Mouse (Mus musculus): ENCODE measurements around the gene Cryga. TPM values are rescaled to one million over a fixed set of nuclear protein-coding genes. Genes with fewer than 3 reads are reported as not detected.
A peak's percentile ranks its signal among the peaks of the same experiment; 100 is the strongest.

The Cryga gene
- polyA plus RNA-seq, 1 experiment from 2014 or later: not detected

DNA sequence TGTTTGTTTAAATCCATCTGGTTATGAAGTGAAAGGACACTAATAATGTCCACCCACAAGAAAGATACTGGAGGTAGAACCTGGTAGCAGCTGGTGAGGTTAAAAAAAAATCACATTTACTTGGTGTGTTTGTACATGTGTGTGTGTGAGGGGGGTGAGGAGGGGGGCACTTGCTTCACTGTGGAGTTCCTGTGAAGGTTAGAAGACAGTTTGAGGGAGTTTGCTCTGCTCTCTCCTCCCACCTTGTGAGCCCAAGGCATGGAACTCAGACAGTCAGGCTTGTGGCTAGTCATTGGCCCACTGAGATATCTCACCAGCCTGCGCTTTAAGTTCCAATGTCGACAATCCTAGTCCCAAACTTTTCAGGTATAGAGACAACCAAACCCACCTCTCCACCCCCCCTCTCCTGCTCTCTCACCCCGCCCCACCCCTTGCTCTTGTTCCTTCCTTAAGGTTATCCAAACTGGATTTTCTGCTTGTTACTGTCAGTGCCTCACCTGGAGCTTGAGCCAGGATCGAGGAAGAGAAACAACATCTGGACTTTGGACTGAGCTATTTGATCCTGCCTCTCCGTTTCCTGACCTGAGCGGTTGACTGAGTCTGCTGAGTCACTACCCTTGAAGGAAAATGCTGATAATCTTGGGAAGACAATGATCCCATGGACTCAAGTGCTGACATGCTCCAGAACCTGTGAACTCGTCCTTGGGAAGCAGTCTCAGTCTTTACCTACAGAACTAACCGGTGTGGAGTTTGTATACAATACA is 15.2 kb upstream of the Cryga start:
- no peaks in the 10 kb centered on the region for H3K9me3 ChIP-seq
- no peak overlapping the region for H3K4me3 ChIP-seq
- H3K4me1 ChIP-seq: no peaks in the 10 kb centered on the region
- H3K27me3 ChIP-seq: no peaks in the 10 kb centered on the region
- H3K27ac ChIP-seq: no peak overlapping the region
- no peak overlapping the region for H3K9ac ChIP-seq
- H3K36me3 ChIP-seq: no peaks in the 10 kb centered on the region
- H3K4me2 ChIP-seq: no peak overlapping the region
- WGBS: 61% methylated on average over 8 of the region's 8 CpGs
- no peak for ATAC-seq (ENCODE audit: borderline replicate concordance, extremely low read depth, low FRiP score, low TSS enrichment)

- no peak; the same call in 1 of the 2 replicates for ATAC-seq (ENCODE audit: borderline replicate concordance, extremely low read depth, low FRiP score, low TSS enrichment)
- H3K4me1 ChIP-seq: no peaks in the 10 kb centered on the region
- no peak overlapping the region for H3K27ac ChIP-seq
- 86% methylated on average over 5 of the region's 5 CpGs for WGBS
- H3K27me3 ChIP-seq: no peaks in the 10 kb centered on the region
- no peak overlapping the region for H3K9ac ChIP-seq
- H3K4me3 ChIP-seq: no peak overlapping the region
- H3K36me3 ChIP-seq: no peaks in the 10 kb centered on the region
- no peaks in the 10 kb centered on the region for H3K9me3 ChIP-seq
- H3K4me2 ChIP-seq: no peak overlapping the region
Measured at GRCm38 (mm10) chr1:65113536-65114172, 10.5 kb upstream of the Cryga start.

DNA sequence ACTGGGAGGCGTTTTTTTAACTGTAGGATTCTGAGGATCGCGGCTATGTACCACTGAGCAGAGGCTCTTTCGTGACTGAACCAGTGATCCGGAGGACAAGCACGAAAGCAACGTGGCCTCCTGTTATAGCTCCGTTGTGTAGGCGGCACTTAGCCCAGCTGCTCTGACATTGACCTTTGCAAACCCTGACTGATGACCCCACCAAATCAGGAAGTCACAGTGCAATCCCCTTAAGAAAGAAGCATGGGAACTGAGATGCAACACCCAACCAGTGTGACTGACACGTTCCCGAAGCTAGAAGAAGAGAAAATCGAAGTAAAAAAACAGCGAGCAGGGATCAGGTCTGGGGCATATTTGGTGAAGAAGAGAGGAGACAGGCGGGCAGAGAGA is 9.6 kb upstream of the Cryga start:
- ATAC-seq (ENCODE audit: borderline replicate concordance, extremely low read depth, low FRiP score, low TSS enrichment): no peak
- Histone ChIP-seq H3K9me3 (no peaks in the 10 kb centered on the region), H3K4me1 (no peaks in the 10 kb centered on the region), H3K4me2 (peak overlapping the region; percentile 28), H3K27ac (no peak overlapping the region), H3K4me3 (0 out of 2 replicates have a peak overlapping the region, but pooled peaks have one; percentile 0), H3K27me3 (no peaks in the 10 kb centered on the region), H3K9ac (no peak overlapping the region), H3K36me3 (no peaks in the 10 kb centered on the region)
- WGBS: 54% methylated on average over 14 of the region's 14 CpGs

DNA sequence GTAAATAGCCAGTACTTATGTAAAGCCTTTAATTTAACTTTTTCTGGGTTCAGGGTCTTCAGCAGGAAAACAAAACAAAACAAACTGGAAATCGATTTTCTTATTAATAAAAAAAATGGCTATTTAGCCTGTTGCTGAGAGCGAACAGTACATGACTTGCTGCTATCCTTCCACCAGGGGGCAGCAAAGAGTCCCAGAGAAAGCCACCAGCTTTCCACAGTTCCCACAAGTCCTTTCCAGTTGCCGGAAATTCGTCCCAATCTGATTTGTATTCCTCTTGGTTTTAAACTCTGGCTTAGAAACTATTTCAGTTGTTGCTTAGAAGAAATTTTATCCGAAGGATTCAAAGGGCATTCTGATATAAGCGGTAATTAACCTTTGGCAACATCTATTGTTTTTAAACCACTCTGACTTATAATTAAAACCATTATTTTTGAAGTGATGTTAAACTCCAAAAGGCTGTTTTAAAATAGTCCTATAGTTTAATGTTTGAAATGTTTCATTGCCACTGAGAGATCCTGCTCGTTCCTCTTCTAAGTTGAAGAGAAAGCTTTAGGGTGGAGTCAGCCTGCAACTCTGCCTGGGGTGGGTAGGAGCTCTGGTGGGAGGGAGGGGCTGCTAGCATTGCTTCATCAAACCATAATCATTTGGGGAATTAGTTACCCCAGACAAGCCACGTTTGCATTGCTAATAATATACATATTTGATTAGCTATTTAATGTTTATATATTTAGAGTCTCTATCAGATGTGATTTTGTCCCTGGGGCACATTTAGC is 9.0 kb upstream of the Cryga start:
- H3K9me3 ChIP-seq: no peaks in the 10 kb centered on the region
- H3K9ac ChIP-seq: no peak overlapping the region
- H3K4me3 ChIP-seq: 0 out of 2 replicates have a peak overlapping the region, but pooled peaks have one; percentile 0
- H3K36me3 ChIP-seq: no peaks in the 10 kb centered on the region
- peak overlapping the region; percentile 28 for H3K4me2 ChIP-seq
- 9% methylated on average over 8 of the region's 8 CpGs for WGBS
- no peak overlapping the region for H3K27ac ChIP-seq
- ATAC-seq (ENCODE audit: borderline replicate concordance, extremely low read depth, low FRiP score, low TSS enrichment): peak; percentile 69; the same call in 1 of the 2 replicates
- H3K4me1 ChIP-seq: no peaks in the 10 kb centered on the region
- no peaks in the 10 kb centered on the region for H3K27me3 ChIP-seq

DNA sequence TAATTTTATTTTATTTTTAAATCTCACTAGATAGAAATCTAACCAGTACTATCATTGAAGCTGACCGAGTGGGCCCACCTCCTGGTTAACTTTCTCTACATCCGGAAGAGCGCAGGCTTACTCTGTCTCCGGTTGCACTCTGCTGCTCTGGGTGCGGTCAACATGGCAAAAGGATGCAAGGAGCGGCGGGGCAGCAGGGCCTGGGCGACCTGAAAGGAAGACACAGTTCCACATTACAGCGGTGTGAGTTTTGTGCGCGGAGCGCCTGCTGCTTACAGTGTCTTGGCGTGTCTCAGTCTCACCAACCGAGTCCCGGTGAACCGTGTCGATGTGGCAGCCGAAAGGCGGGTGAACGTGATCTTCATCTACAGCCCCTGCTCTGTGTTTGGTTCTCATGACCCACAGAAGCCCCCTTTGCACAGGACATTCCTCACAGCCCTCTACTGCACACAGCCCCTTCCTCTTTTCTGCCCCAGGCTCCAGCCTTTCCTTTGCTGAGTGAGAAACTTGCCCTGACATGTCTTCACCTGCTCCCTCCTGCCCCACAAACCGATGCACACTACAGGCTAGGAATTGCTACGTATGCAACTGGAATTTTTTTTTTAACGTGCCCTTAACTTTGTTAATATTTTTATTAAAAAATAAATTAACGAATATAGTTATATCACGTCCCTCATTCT is 6.7 kb upstream of the Cryga start:
- no peaks in the 10 kb centered on the region for H3K4me1 ChIP-seq
- 74% methylated on average over 25 of the region's 25 CpGs for WGBS

GRCm38 (mm10) chr1:65109196-65109595 is 6.0 kb upstream of the Cryga start:
- Histone ChIP-seq H3K4me3 (no peak overlapping the region), H3K9me3 (no peaks in the 10 kb centered on the region), H3K27ac (no peak overlapping the region), H3K4me2 (no peak overlapping the region), H3K36me3 (no peaks in the 10 kb centered on the region), H3K9ac (no peak overlapping the region), H3K27me3 (no peaks in the 10 kb centered on the region), H3K4me1 (no peaks in the 10 kb centered on the region)
- ATAC-seq (ENCODE audit: borderline replicate concordance, extremely low read depth, low FRiP score, low TSS enrichment): no peak
- 82% methylated on average over 8 of the region's 8 CpGs for WGBS

More for the DNA sequence above, 6.7 kb upstream of the Cryga start:
- Histone ChIP-seq H3K9ac (no peak overlapping the region), H3K27me3 (no peaks in the 10 kb centered on the region), H3K9me3 (no peaks in the 10 kb centered on the region), H3K27ac (no peak overlapping the region), H3K4me2 (no peak overlapping the region), H3K4me3 (no peak overlapping the region), H3K36me3 (no peaks in the 10 kb centered on the region)
- no peak for ATAC-seq (ENCODE audit: borderline replicate concordance, extremely low read depth, low FRiP score, low TSS enrichment)

DNA sequence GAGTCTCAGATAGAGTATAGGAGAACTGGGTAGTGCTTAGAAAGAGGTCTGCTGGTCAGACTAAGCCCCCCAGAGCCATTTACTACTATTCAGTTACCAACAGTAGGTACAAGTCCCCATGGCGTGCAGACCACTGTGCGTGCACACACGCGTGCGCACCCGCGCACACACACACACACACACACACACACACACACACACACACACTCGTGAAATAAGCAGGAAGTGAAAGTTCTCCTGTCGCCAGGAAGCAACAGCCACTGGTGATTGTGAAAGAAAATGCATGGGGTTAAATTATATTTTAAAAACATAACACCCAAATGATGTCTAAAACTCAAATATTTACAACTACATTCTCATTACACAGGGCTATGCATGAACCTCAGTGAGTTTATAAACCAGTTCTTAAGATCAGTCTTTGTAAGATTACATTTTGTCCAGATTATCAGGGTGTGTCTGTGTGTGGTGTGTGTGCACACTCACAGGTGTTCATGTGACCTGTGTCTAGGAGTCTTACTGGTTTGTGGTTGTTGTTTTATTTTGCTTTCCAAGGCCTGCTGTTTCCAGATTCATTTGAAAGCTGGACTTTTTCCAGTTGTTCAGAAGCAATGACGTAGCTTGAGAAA is 4.6 kb upstream of the Cryga start:
- no peaks in the 10 kb centered on the region for H3K9me3 ChIP-seq
- no peak for ATAC-seq (ENCODE audit: borderline replicate concordance, extremely low read depth, low FRiP score, low TSS enrichment)
- no peaks in the 10 kb centered on the region for H3K4me1 ChIP-seq
- no peak overlapping the region for H3K4me3 ChIP-seq
- 78% methylated on average over 10 of the region's 10 CpGs for WGBS
- H3K27me3 ChIP-seq: no peaks in the 10 kb centered on the region
- no peak overlapping the region for H3K4me2 ChIP-seq
- no peaks in the 10 kb centered on the region for H3K36me3 ChIP-seq
- H3K9ac ChIP-seq: no peak overlapping the region
- no peak overlapping the region for H3K27ac ChIP-seq

- H3K4me2 ChIP-seq: no peak overlapping the region
- H3K9ac ChIP-seq: no peak overlapping the region
- 71% methylated on average over 3 of the region's 3 CpGs for WGBS
- H3K4me1 ChIP-seq: no peaks in the 10 kb centered on the region
- H3K9me3 ChIP-seq: no peaks in the 10 kb centered on the region
- no peaks in the 10 kb centered on the region for H3K27me3 ChIP-seq
- H3K4me3 ChIP-seq: no peak overlapping the region
- H3K36me3 ChIP-seq: no peaks in the 10 kb centered on the region
- ATAC-seq (ENCODE audit: borderline replicate concordance, extremely low read depth, low FRiP score, low TSS enrichment): no peak
- H3K27ac ChIP-seq: no peak overlapping the region
Measured at GRCm38 (mm10) chr1:65096953-65097352, 6.2 kb downstream of the Cryga start.

DNA sequence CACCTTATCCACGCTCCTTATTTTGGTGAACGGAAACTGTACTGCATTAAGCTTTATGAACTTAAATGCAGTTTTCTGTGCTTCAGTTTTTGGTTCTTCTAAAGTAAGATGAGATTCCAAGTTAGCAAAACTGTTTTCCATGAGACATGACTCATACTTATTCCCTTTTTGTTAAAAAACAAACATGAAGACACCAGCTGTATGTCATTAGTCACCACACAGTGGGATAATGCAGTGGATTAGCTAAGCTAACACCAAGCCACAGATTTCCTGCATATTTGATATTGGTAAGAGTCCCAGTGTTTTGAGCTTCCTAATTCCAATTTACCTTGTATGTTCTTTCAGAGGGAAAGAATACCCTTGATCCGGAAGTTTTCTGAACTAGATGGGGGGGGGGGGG is 11.6 kb downstream of the Cryga start:
- no peak for ATAC-seq (ENCODE audit: borderline replicate concordance, extremely low read depth, low FRiP score, low TSS enrichment)
- no peak overlapping the region for H3K27ac ChIP-seq
- H3K9me3 ChIP-seq: no peaks in the 10 kb centered on the region
- H3K4me2 ChIP-seq: no peak overlapping the region
- no peak overlapping the region for H3K4me3 ChIP-seq
- no peaks in the 10 kb centered on the region for H3K4me1 ChIP-seq
- no peak overlapping the region for H3K9ac ChIP-seq
- 91% methylated on average over 3 of the region's 3 CpGs for WGBS
- no peaks in the 10 kb centered on the region for H3K36me3 ChIP-seq
- no peaks in the 10 kb centered on the region for H3K27me3 ChIP-seq

- no peaks in the 10 kb centered on the region for H3K9me3 ChIP-seq
- H3K4me2 ChIP-seq: no peak overlapping the region
- no peaks in the 10 kb centered on the region for H3K4me1 ChIP-seq
- H3K4me3 ChIP-seq: no peak overlapping the region
- no peaks in the 10 kb centered on the region for H3K36me3 ChIP-seq
- WGBS: 30% methylated on average over 2 of the region's 2 CpGs
- H3K27me3 ChIP-seq: no peaks in the 10 kb centered on the region
- no peak overlapping the region for H3K27ac ChIP-seq
- ATAC-seq (ENCODE audit: borderline replicate concordance, extremely low read depth, low FRiP score, low TSS enrichment): no peak
- H3K9ac ChIP-seq: no peak overlapping the region
Measured at GRCm38 (mm10) chr1:65090370-65090769, 12.8 kb downstream of the Cryga start.

- no peaks in the 10 kb centered on the region for H3K36me3 ChIP-seq
- H3K9ac ChIP-seq: no peak overlapping the region
- H3K27me3 ChIP-seq: no peaks in the 10 kb centered on the region
- H3K4me2 ChIP-seq: no peak overlapping the region
- no peak overlapping the region for H3K27ac ChIP-seq
- H3K9me3 ChIP-seq: no peaks in the 10 kb centered on the region
- 70% methylated on average over 6 of the region's 6 CpGs for WGBS
- no peak overlapping the region for H3K4me3 ChIP-seq
- no peak for ATAC-seq (ENCODE audit: borderline replicate concordance, extremely low read depth, low FRiP score, low TSS enrichment)
- no peaks in the 10 kb centered on the region for H3K4me1 ChIP-seq
Measured at GRCm38 (mm10) chr1:65088567-65089356, 14.4 kb downstream of the Cryga start.

Measured in lung, embryonic 15.5 days (tissue).